ENCODE assay signal across 15 mouse cellular contexts in the genomic region with DNA sequence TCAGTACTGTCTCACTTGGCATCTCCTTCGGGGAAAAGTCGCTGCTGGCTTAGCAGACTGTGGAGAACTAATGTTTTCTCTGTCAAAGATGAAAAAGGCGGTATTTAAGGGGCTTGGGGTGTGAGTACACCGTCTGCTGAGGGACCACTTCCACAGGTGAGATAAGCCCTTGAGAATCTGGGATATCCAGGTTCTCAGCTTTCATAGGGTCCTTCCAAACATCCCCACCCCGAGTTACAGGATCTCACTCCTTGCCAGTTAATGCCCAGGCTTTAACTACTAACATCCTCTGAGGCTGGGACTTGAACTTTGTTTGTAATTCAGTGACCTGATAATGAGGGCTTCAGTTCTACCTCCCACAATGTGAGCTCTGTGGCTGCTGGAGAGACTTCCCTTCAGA.
"Had no signal": no experiment of that assay in that cellular context is flagged by ENCODE, and none has a peak within 500 bp of the region (broad histone marks: within the 10 kb centered on the region; RNA-seq: fewer than 3 reads in every experiment).

No protein-coding gene starts in this region.

- H3K4me1 ChIP-seq: stomach, embryonic 15.5 days had no signal

- H3K9ac ChIP-seq: neural tube, embryonic 15.5 days; stomach, embryonic 15.5 days had no signal

- H3K9me3 ChIP-seq: neural tube, embryonic 15.5 days; stomach, embryonic 15.5 days had no signal

- H3K36me3 ChIP-seq: neural tube, embryonic 15.5 days; stomach, embryonic 15.5 days had no signal

- DNase-seq: retina, postnatal 1 day; right cerebral cortex, adult 18-20 months; right cerebral cortex, postnatal 14 days; right cerebral cortex, postnatal 25 days; right cerebral cortex, postnatal 4 days; spleen, adult 18-20 months; thymus, adult 18-20 months; thymus, adult 2 months; thymus, postnatal 14 days; thymus, postnatal 25 days; thymus, postnatal 36 days; thymus, postnatal 4 days had no signal

- H3K4me3 ChIP-seq: neural tube, embryonic 15.5 days; stomach, embryonic 15.5 days had no signal

- H3K27me3 ChIP-seq: neural tube, embryonic 15.5 days; stomach, embryonic 15.5 days had no signal

- H3K4me2 ChIP-seq: neural tube, embryonic 15.5 days; stomach, embryonic 15.5 days had no signal

- H3K27ac ChIP-seq: neural tube, embryonic 15.5 days; stomach, embryonic 15.5 days; stomach, postnatal 0 days had no signal
